Mouse (Mus musculus) adrenal gland, adult (tissue): ENCODE data around the gene Arl3.

Source experiments
- DNase-seq, 2 experiments: peaks; one replicate each; pipeline ENCODE4 v3.0.0; 2022 to 2023; ENCODE audit warnings: low spot score in 1 of 2; ENCODE audit not compliant: inconsistent age in 2 of 2

The Arl3 gene

GRCm38 (mm10) chr19:46537357-46537756 is 35.6 kb downstream of the Arl3 start:
- DNase-seq, result no peak

- no peak for DNase-seq
Measured at GRCm38 (mm10) chr19:46534542-46535098, 38.4 kb downstream of the Arl3 start.

GRCm38 (mm10) chr19:46533525-46533924 is 39.5 kb downstream of the Arl3 start:
- DNase-seq, result no peak

GRCm38 (mm10) chr19:46533066-46533465 is 39.9 kb downstream of the Arl3 start:
- DNase-seq, result no peak

GRCm38 (mm10) chr19:46532031-46532688 is 40.8 kb downstream of the Arl3 start:
- DNase-seq, result peak; percentile 50 to 73

- DNase-seq, result peak; percentile 50 to 73
Measured at GRCm38 (mm10) chr19:46531071-46532030, 41.6 kb downstream of the Arl3 start.

DNA sequence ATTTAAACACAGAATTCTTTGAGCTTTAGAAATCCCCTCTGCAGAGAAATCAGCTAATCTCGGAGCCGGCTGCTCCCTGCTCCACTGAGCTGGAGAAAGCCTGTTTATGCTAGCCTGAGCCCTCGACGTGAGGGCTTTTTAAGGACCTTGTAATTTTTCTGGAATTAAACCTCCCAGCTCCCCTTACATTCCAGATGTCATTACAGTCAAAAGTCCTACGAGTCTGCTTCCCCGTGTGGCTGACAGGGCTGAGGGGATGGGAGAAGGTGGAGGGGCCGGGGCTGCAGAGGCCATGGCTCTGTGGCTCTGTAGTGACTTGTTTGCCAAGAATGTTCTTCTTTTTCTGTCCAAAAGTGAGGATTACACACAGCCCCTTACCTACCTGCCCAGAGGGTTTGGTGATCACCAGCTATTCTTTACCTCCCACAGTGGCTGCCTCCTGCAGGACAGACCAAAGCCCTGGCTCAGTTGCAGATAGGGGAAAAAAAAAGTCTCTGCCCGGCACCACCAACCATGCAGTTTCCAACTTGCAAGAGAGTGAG is 42.5 kb downstream of the Arl3 start:
- DNase-seq, result peak; percentile 18 to 43

GRCm38 (mm10) chr19:46529601-46530448 is 43.2 kb downstream of the Arl3 start:
- peak; percentile 16 to 59 for DNase-seq

DNA sequence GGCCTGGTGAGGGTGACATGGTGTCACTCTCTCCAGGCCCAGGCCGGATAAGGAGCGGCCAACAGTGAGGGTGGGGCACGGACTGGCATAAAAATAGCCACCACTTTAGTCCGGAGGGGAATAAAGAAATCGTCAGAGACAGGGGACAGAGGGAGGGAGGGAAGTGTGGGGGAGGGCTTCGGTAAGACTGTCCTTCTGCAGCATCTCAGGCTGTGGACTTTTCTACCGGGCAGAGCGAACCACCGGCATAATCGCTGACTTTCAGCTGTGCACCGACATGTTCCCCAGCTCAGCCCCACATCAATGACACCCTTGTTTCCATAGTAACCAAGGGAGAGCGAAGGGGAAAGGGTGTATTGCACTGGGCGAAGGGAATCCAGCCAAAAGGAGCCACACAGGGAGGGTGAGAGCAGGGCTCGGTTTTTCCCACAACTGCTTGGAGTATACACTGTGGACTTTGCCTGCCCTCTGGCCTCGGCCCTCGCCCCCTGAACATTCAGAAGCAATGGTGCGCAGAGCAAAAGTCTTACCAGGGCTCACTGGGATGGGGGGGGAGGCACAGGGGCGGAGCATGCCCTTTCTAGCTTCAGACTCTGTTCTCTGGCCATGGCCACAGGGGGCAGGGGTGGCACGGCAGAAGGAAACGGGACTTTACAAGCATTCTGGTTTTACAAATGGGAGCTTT is 44.3 kb downstream of the Arl3 start:
- peak; percentile 86 to 95 for DNase-seq

- DNase-seq, result peak in 1 of 2 experiments; percentile 15
Measured at GRCm38 (mm10) chr19:46527632-46528528, 45.1 kb downstream of the Arl3 start.

- DNase-seq, result peak; percentile 45 to 68
Measured at GRCm38 (mm10) chr19:46525691-46526631, 47.0 kb downstream of the Arl3 start.

- peak; percentile 78 to 87 for DNase-seq
Measured at GRCm38 (mm10) chr19:46524601-46525321, 48.2 kb downstream of the Arl3 start.

- DNase-seq, result no peak
Measured at GRCm38 (mm10) chr19:46524152-46524544, 48.9 kb downstream of the Arl3 start.

DNA sequence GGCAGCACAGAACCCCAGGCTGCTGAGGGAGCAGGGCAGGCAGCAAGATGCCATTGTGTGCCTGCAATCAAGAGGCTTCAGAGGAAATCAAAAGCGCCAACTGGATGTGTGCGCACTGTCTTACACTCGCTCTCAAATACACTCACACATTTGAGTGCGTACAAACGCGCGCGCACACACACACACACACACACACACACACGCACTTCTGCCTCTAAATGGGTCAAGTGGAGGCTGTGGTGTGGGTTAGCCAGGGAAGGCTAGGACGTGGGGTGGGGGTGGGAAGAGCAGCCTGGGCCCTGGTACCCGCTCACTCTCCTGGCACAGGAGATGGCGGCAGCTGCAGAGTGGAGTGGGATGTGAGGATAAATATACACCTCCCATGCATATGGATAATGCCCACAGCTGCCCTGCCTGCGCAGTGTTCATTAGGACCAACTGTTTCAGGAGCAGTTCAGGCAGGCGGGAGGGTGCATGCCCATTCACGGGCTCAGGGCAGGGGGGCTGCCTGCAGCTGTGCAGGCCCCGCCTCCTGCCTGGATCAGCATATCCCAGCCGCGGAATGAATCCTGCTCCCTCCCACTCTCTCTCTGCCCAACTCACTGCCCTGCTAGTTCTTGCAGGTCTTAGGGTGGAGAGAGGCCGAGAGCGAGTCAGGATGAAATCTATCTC is 49.4 kb downstream of the Arl3 start:
- peak; percentile 83 to 85 for DNase-seq

GRCm38 (mm10) chr19:46523131-46523479 is 49.9 kb downstream of the Arl3 start:
- peak; percentile 32 to 61 for DNase-seq

DNA sequence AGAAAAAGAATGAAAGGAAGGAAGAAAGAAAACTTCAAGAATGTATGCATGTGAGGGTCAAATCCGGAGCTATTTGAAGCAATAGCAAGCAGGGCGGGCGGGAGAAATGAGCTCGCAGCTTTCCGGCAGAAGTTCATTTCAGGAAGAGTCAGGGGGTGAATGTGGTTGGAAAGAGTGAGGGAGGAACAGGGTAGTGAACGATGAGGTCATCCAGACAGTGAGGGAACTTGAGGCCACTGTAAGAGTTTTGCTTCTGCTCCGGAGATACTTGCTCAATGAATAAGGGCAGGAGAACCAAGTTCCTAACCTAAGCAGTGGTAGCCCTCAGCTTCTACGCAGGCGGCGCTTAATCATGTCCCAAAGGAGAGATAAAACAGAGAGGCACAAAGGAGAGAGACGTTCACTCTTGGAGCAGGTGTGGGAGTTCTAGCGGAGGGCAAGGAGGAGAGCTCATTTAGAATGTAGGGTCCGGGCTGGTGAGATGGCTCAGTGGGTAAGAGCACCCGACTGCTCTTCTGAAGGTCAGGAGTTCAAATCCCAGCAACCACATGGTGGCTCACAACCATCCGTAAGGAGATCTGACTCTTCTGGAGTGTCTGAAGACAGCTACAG is 50.5 kb downstream of the Arl3 start:
- DNase-seq, result peak; percentile 29 to 51
